Mouse (Mus musculus) forebrain, embryonic 12.5 days (tissue): ENCODE measurements around the gene Letm1. TPM values are rescaled to one million over a fixed set of nuclear protein-coding genes. Genes with fewer than 3 reads are reported as not detected.
A peak's percentile ranks its signal among the peaks of the same experiment; 100 is the strongest.

ENCODE experiments used
- ATAC-seq: fragments of 200-750 bp; cut with Nextera tagmentation; 2 replicates; pipeline ENCODE4 v1.8.0; 2017; ENCODE audit warnings: moderate TSS enrichment; ENCODE audit not compliant: low FRiP score
- H3K27ac ChIP-seq: fragments of 300-500 bp; sonication (generic); 2 replicates; pipeline ENCODE4 v1.5.1; 2016; ENCODE audit warnings: mild to moderate bottlenecking
- H3K27me3 ChIP-seq: fragments of 300-500 bp; sonication (generic); 2 replicates; pipeline ENCODE4 v1.6.1; 2016; ENCODE audit warnings: mild to moderate bottlenecking
- H3K36me3 ChIP-seq: fragments of 300-500 bp; sonication (generic); replicated peaks from 2 replicates; pipeline ENCODE4 v1.6.1; 2016; ENCODE audit warnings: mild to moderate bottlenecking
- H3K4me1 ChIP-seq: fragments of 300-500 bp; sonication (generic); 2 replicates; pipeline ENCODE4 v1.6.1; 2016
- H3K4me2 ChIP-seq: fragments of 300-500 bp; sonication (generic); 2 replicates; pipeline ENCODE4 v1.6.1; 2016; ENCODE audit warnings: mild to moderate bottlenecking, moderate library complexity
- H3K4me3 ChIP-seq: fragments of 300-500 bp; sonication (generic); replicated peaks from 2 replicates; pipeline ENCODE4 v1.5.1; 2016; ENCODE audit warnings: mild to moderate bottlenecking
- H3K9ac ChIP-seq: fragments of 300-500 bp; sonication (generic); 2 replicates; pipeline ENCODE4 v1.6.1; 2016; ENCODE audit warnings: mild to moderate bottlenecking
- H3K9me3 ChIP-seq: fragments of 300-500 bp; sonication (generic); 2 replicates; pipeline ENCODE4 v1.6.1; 2016
- WGBS: fragments of 180-500 bp; shearing (Covaris S2); methylation state at CpG from one replicate; pipeline ENCODE4 v1.1.7; 2016; 5-methylcytosine and 5-hydroxymethylcytosine counted together
- polyA plus RNA-seq: library from polyadenylated mRNA; unstranded; fragments of >200 nt; fragmentation: Nextera tagmentation; extraction: Ambion mirVana; gene quantifications from 2 replicates; pipeline ENCODE4 v1.2.1, GENCODE M21; 2016

Gene Letm1
- polyA plus RNA-seq, 1 experiment from 2014 or later: 58.5 TPM

- Histone ChIP-seq H3K4me1 (no peaks in the 10 kb centered on the region; the same call in 1 of the 2 replicates), H3K27ac (no peak overlapping the region), H3K9me3 (no peaks in the 10 kb centered on the region), H3K36me3 (peaks cover 76% of the 10 kb centered on the region), H3K4me3 (no peak overlapping the region), H3K9ac (no peak overlapping the region), H3K27me3 (peaks cover under 1% of the 10 kb centered on the region; the same call in 1 of the 2 replicates), H3K4me2 (no peak overlapping the region)
- ATAC-seq: no peak
- WGBS: 92% methylated on average over 16 of the region's 16 CpGs
Observed at GRCm38 (mm10) chr5:33735412-33736092, 47.1 kb downstream of the Letm1 start.

GRCm38 (mm10) chr5:33733837-33734236, 48.8 kb downstream of the Letm1 start:
- Histone ChIP-seq H3K4me1 (peaks cover 6% of the 10 kb centered on the region; the same call in 1 of the 2 replicates), H3K9me3 (no peaks in the 10 kb centered on the region), H3K36me3 (peaks cover 82% of the 10 kb centered on the region), H3K4me3 (no peak overlapping the region), H3K27me3 (peaks cover 17% of the 10 kb centered on the region), H3K4me2 (no peak overlapping the region), H3K9ac (no peak overlapping the region), H3K27ac (0 out of 2 replicates have a peak overlapping the region, but pooled peaks have one; percentile 33)
- ATAC-seq: no peak
- 94% methylated on average over 12 of the region's 12 CpGs for WGBS

- Histone ChIP-seq H3K27me3 (peaks cover 34% of the 10 kb centered on the region), H3K4me2 (no peak overlapping the region), H3K9ac (no peak overlapping the region; the same call in 1 of the 2 replicates), H3K27ac (0 out of 2 replicates have a peak overlapping the region, but pooled peaks have one; percentile 36), H3K36me3 (peaks cover 91% of the 10 kb centered on the region), H3K4me3 (no peak overlapping the region), H3K4me1 (peaks cover 27% of the 10 kb centered on the region), H3K9me3 (no peaks in the 10 kb centered on the region)
- ATAC-seq: no peak
- 59% methylated on average over 21 of the region's 21 CpGs for WGBS
Observed at GRCm38 (mm10) chr5:33731051-33731450, 51.6 kb downstream of the Letm1 start.

- Histone ChIP-seq H3K27me3 (peaks cover 39% of the 10 kb centered on the region), H3K4me3 (no peak overlapping the region), H3K9me3 (no peaks in the 10 kb centered on the region), H3K36me3 (peaks cover 92% of the 10 kb centered on the region), H3K4me2 (0 out of 2 replicates have a peak overlapping the region, but pooled peaks have one; percentile 4), H3K4me1 (peaks cover 32% of the 10 kb centered on the region), H3K27ac (0 out of 2 replicates have a peak overlapping the region, but pooled peaks have one; percentile 42), H3K9ac (peak overlapping the region; percentile 29; the same call in 1 of the 2 replicates)
- 66% methylated on average over 5 of the region's 5 CpGs for WGBS
- no peak for ATAC-seq
Observed at GRCm38 (mm10) chr5:33730516-33730915, 52.1 kb downstream of the Letm1 start.

- no peak overlapping the region for H3K4me3 ChIP-seq
- no peak overlapping the region for H3K27ac ChIP-seq
- no peak for ATAC-seq
- H3K4me1 ChIP-seq: peaks cover 49% of the 10 kb centered on the region
- no peaks in the 10 kb centered on the region for H3K9me3 ChIP-seq
- no peak overlapping the region for H3K4me2 ChIP-seq
- H3K36me3 ChIP-seq: peaks cover 81% of the 10 kb centered on the region
- H3K27me3 ChIP-seq: peaks cover 56% of the 10 kb centered on the region
- 68% methylated on average over 7 of the region's 7 CpGs for WGBS
- no peak overlapping the region for H3K9ac ChIP-seq
Observed at GRCm38 (mm10) chr5:33728841-33729240, 53.8 kb downstream of the Letm1 start.

GRCm38 (mm10) chr5:33726891-33727290, 55.7 kb downstream of the Letm1 start:
- H3K9me3 ChIP-seq: no peaks in the 10 kb centered on the region
- 78% methylated on average over 1 of the region's 1 CpGs for WGBS
- H3K4me3 ChIP-seq: peak overlapping the region; percentile 67; the same call in 1 of the 2 replicates
- peak overlapping the region; percentile 25; the same call in 1 of the 2 replicates for H3K27ac ChIP-seq
- peaks cover 70% of the 10 kb centered on the region for H3K27me3 ChIP-seq
- peaks cover 62% of the 10 kb centered on the region for H3K36me3 ChIP-seq
- no peak for ATAC-seq
- H3K9ac ChIP-seq: peak overlapping the region; percentile 94; the same call in 1 of the 2 replicates
- peaks cover 66% of the 10 kb centered on the region for H3K4me1 ChIP-seq
- peak overlapping the region; percentile 91 for H3K4me2 ChIP-seq

GRCm38 (mm10) chr5:33726081-33726647, 56.5 kb downstream of the Letm1 start:
- Histone ChIP-seq H3K27me3 (peaks cover 74% of the 10 kb centered on the region), H3K4me3 (peak overlapping the region; percentile 67), H3K9ac (peak overlapping the region; percentile 94), H3K27ac (0 out of 2 replicates have a peak overlapping the region, but pooled peaks have one; percentile 42), H3K36me3 (peaks cover 55% of the 10 kb centered on the region), H3K4me2 (peak overlapping the region; percentile 91), H3K9me3 (no peaks in the 10 kb centered on the region), H3K4me1 (peaks cover 73% of the 10 kb centered on the region)
- no peak for ATAC-seq
- WGBS: 80% methylated on average over 7 of the region's 7 CpGs

GRCm38 (mm10) chr5:33723641-33724465, 58.8 kb downstream of the Letm1 start:
- H3K4me2 ChIP-seq: peak overlapping the region; percentile 91
- H3K27ac ChIP-seq: peak overlapping the region; percentile 91
- H3K4me1 ChIP-seq: peaks cover 82% of the 10 kb centered on the region
- peak; percentile 60 for ATAC-seq
- no peaks in the 10 kb centered on the region for H3K9me3 ChIP-seq
- H3K36me3 ChIP-seq: peaks cover 32% of the 10 kb centered on the region
- peak overlapping the region; percentile 67 for H3K4me3 ChIP-seq
- peak overlapping the region; percentile 94 for H3K9ac ChIP-seq
- 2% methylated on average over 36 of the region's 36 CpGs for WGBS
- H3K27me3 ChIP-seq: peaks cover 78% of the 10 kb centered on the region

GRCm38 (mm10) chr5:33723019-33723640, 59.5 kb downstream of the Letm1 start:
- H3K36me3 ChIP-seq: peaks cover 25% of the 10 kb centered on the region
- WGBS: under 1% methylated on average over 61 of the region's 61 CpGs
- peak overlapping the region; percentile 67 for H3K4me3 ChIP-seq
- H3K27me3 ChIP-seq: peaks cover 83% of the 10 kb centered on the region
- peak; percentile 24 for ATAC-seq
- H3K9me3 ChIP-seq: no peaks in the 10 kb centered on the region
- peak overlapping the region; percentile 91 for H3K27ac ChIP-seq
- peak overlapping the region; percentile 94 for H3K9ac ChIP-seq
- peak overlapping the region; percentile 91 for H3K4me2 ChIP-seq
- H3K4me1 ChIP-seq: peaks cover 89% of the 10 kb centered on the region

- Histone ChIP-seq H3K4me2 (peak overlapping the region; percentile 91), H3K4me3 (peak overlapping the region; percentile 67), H3K4me1 (peaks cover 84% of the 10 kb centered on the region), H3K27me3 (peaks cover 77% of the 10 kb centered on the region), H3K9ac (peak overlapping the region; percentile 94), H3K9me3 (no peaks in the 10 kb centered on the region), H3K27ac (peak overlapping the region; percentile 91), H3K36me3 (peaks cover 18% of the 10 kb centered on the region)
- peak; percentile 12 for ATAC-seq
- under 1% methylated on average over 53 of the region's 53 CpGs for WGBS
Observed at GRCm38 (mm10) chr5:33722266-33723018, 60.2 kb downstream of the Letm1 start.
